Mouse (Mus musculus) forebrain, embryonic 10.5 days (tissue): ENCODE data around the gene Thumpd1. TPM values are rescaled to one million over a fixed set of nuclear protein-coding genes. Genes with fewer than 3 reads are reported as not detected.
"Not testable (repeated sequence)": the region's sequence is repeated elsewhere in the genome, so short reads cannot be mapped to it uniquely, and the experiment has no call there.

ENCODE experiments used
- DNase-seq: peaks from one replicate; pipeline ENCODE4 v3.0.0-alpha.2; 2017; ENCODE audit warnings: low spot score; ENCODE audit errors: extremely low spot score
- H3K27ac ChIP-seq: fragments of 300-500 bp; sonication (generic); 2 replicates; pipeline ENCODE4 v1.5.1; 2016; ENCODE audit warnings: mild to moderate bottlenecking
- H3K27me3 ChIP-seq: fragments of 300-500 bp; sonication (generic); 2 replicates; pipeline ENCODE4 v1.6.1; 2016; ENCODE audit warnings: mild to moderate bottlenecking; ENCODE audit not compliant: poor library complexity, severe bottlenecking
- H3K36me3 ChIP-seq: fragments of 300-500 bp; sonication (generic); replicated peaks from 2 replicates; pipeline ENCODE4 v1.6.1; 2016; ENCODE audit warnings: mild to moderate bottlenecking, moderate library complexity
- H3K4me1 ChIP-seq: fragments of 300-500 bp; sonication (generic); 2 replicates; pipeline ENCODE4 v1.6.1; 2016
- H3K4me3 ChIP-seq: fragments of 300-500 bp; sonication (generic); 2 replicates; pipeline ENCODE4 v1.5.1; 2016; ENCODE audit warnings: mild to moderate bottlenecking, moderate library complexity
- H3K9me3 ChIP-seq: fragments of 300-500 bp; sonication (generic); 2 replicates; pipeline ENCODE4 v1.6.1; 2016; ENCODE audit warnings: mild to moderate bottlenecking, moderate library complexity
- WGBS: fragments of 180-500 bp; shearing (Covaris S2); methylation state at CpG from one replicate; pipeline ENCODE4 v1.1.7; 2016; 5-methylcytosine and 5-hydroxymethylcytosine counted together
- polyA plus RNA-seq: library from polyadenylated mRNA; unstranded; fragments of >200 nt; fragmentation: Nextera tagmentation; extraction: Ambion mirVana; gene quantifications from 2 replicates; pipeline ENCODE4 v1.2.1, GENCODE M21; 2016

Gene Thumpd1
- polyA plus RNA-seq, 1 experiment from 2014 or later, result 101 TPM

- WGBS, result 83% methylated on average over 4 of the region's 4 CpGs
- H3K4me3 ChIP-seq, H3K36me3 ChIP-seq, H3K4me1 ChIP-seq, DNase-seq, H3K27me3 ChIP-seq, H3K27ac ChIP-seq: not testable (repeated sequence)
- peaks cover 23% of the 10 kb centered on the region for H3K9me3 ChIP-seq
Measured at GRCm38 (mm10) chr7:119731262-119731661, 10.7 kb upstream of the Thumpd1 start.

- WGBS, result 99% methylated on average over 2 of the region's 2 CpGs
- peaks cover 20% of the 10 kb centered on the region for H3K9me3 ChIP-seq
- H3K27me3 ChIP-seq, result no peaks in the 10 kb centered on the region
- no peak overlapping the region for H3K27ac ChIP-seq
- H3K36me3 ChIP-seq, result no peaks in the 10 kb centered on the region
- no peaks in the 10 kb centered on the region for H3K4me1 ChIP-seq
- no peak for DNase-seq
- no peak overlapping the region for H3K4me3 ChIP-seq
Measured at GRCm38 (mm10) chr7:119727621-119728020, 7.0 kb upstream of the Thumpd1 start.

- WGBS, result 15% methylated on average over 8 of the region's 8 CpGs
- Histone ChIP-seq H3K27me3 (no peaks in the 10 kb centered on the region), H3K4me1 (peaks cover 13% of the 10 kb centered on the region), H3K27ac (peak overlapping the region; percentile 92), H3K9me3 (no peaks in the 10 kb centered on the region), H3K4me3 (peak overlapping the region; percentile 88), H3K36me3 (peaks cover 33% of the 10 kb centered on the region)
- no peak for DNase-seq
Measured at GRCm38 (mm10) chr7:119720947-119721310, 331 bp upstream of the Thumpd1 start.

- Histone ChIP-seq H3K27me3 (no peaks in the 10 kb centered on the region), H3K27ac (no peak overlapping the region), H3K4me1 (peaks cover 1% of the 10 kb centered on the region; the same call in 1 of the 2 replicates), H3K4me3 (no peak overlapping the region), H3K9me3 (no peaks in the 10 kb centered on the region), H3K36me3 (peaks cover 46% of the 10 kb centered on the region)
- DNase-seq, result no peak
- 93% methylated on average over 7 of the region's 7 CpGs for WGBS
Measured at GRCm38 (mm10) chr7:119714111-119714510, 6.5 kb downstream of the Thumpd1 start.

GRCm38 (mm10) chr7:119694926-119695325 is 25.7 kb downstream of the Thumpd1 start:
- Histone ChIP-seq H3K27ac (no peak overlapping the region), H3K4me3 (no peak overlapping the region), H3K36me3 (no peaks in the 10 kb centered on the region), H3K9me3 (no peaks in the 10 kb centered on the region), H3K4me1 (no peaks in the 10 kb centered on the region), H3K27me3 (no peaks in the 10 kb centered on the region)
- DNase-seq, result no peak
- 100% methylated on average over 1 of the region's 1 CpGs for WGBS

- Histone ChIP-seq H3K9me3 (no peaks in the 10 kb centered on the region), H3K27me3 (no peaks in the 10 kb centered on the region), H3K4me1 (no peaks in the 10 kb centered on the region), H3K36me3 (no peaks in the 10 kb centered on the region), H3K27ac (no peak overlapping the region), H3K4me3 (no peak overlapping the region)
- WGBS, result 88% methylated on average over 4 of the region's 4 CpGs
- DNase-seq, result no peak
Measured at GRCm38 (mm10) chr7:119692302-119692701, 28.3 kb downstream of the Thumpd1 start.

- DNase-seq, result no peak
- H3K4me1 ChIP-seq, result no peaks in the 10 kb centered on the region
- no peaks in the 10 kb centered on the region for H3K9me3 ChIP-seq
- no peak within 1 kb of the TSS for H3K27ac ChIP-seq
- no peaks in the 10 kb centered on the region for H3K36me3 ChIP-seq
- no peaks in the 10 kb centered on the region for H3K27me3 ChIP-seq
- 88% methylated on average over 5 of the region's 5 CpGs for WGBS
- no peak within 1 kb of the TSS for H3K4me3 ChIP-seq
Measured at GRCm38 (mm10) chr7:119689726-119690125, 30.9 kb downstream of the Thumpd1 start, which contains the start of gene Acsm4. Gene Acsm4 (plus strand): TSS chr7:119690026.

GRCm38 (mm10) chr7:119682699-119683098 is 37.9 kb downstream of the Thumpd1 start:
- 77% methylated on average over 4 of the region's 4 CpGs for WGBS
- H3K36me3 ChIP-seq, result no peaks in the 10 kb centered on the region
- H3K4me3 ChIP-seq, result no peak overlapping the region
- no peaks in the 10 kb centered on the region for H3K4me1 ChIP-seq
- no peaks in the 10 kb centered on the region for H3K9me3 ChIP-seq
- H3K27me3 ChIP-seq, result no peaks in the 10 kb centered on the region
- DNase-seq, result no peak
- no peak overlapping the region for H3K27ac ChIP-seq

- H3K9me3 ChIP-seq, result no peaks in the 10 kb centered on the region
- 78% methylated on average over 8 of the region's 8 CpGs for WGBS
- H3K4me3 ChIP-seq, result no peak overlapping the region
- H3K36me3 ChIP-seq, result no peaks in the 10 kb centered on the region
- DNase-seq, result no peak
- H3K27ac ChIP-seq, result no peak overlapping the region
- H3K27me3 ChIP-seq, result no peaks in the 10 kb centered on the region
- H3K4me1 ChIP-seq, result no peaks in the 10 kb centered on the region
Measured at GRCm38 (mm10) chr7:119680107-119680506, 40.5 kb downstream of the Thumpd1 start.

GRCm38 (mm10) chr7:119673465-119673864 is 47.1 kb downstream of the Thumpd1 start:
- Histone ChIP-seq H3K4me1 (peaks cover 3% of the 10 kb centered on the region; the same call in 1 of the 2 replicates), H3K4me3 (no peak overlapping the region), H3K36me3 (no peaks in the 10 kb centered on the region), H3K27me3 (no peaks in the 10 kb centered on the region), H3K27ac (no peak overlapping the region), H3K9me3 (no peaks in the 10 kb centered on the region)
- DNase-seq, result peak; percentile 53
- 21% methylated on average over 6 of the region's 6 CpGs for WGBS

GRCm38 (mm10) chr7:119670925-119671324 is 49.7 kb downstream of the Thumpd1 start:
- 48% methylated on average over 6 of the region's 6 CpGs for WGBS
- no peaks in the 10 kb centered on the region for H3K36me3 ChIP-seq
- no peaks in the 10 kb centered on the region for H3K27me3 ChIP-seq
- no peaks in the 10 kb centered on the region for H3K9me3 ChIP-seq
- no peak overlapping the region for H3K4me3 ChIP-seq
- no peak overlapping the region for H3K27ac ChIP-seq
- H3K4me1 ChIP-seq, result peaks cover 3% of the 10 kb centered on the region; the same call in 1 of the 2 replicates
- no peak for DNase-seq

- peaks cover 3% of the 10 kb centered on the region; the same call in 1 of the 2 replicates for H3K4me1 ChIP-seq
- H3K27ac ChIP-seq, result no peak overlapping the region
- H3K27me3 ChIP-seq, result no peaks in the 10 kb centered on the region
- no peaks in the 10 kb centered on the region for H3K9me3 ChIP-seq
- no peak overlapping the region for H3K4me3 ChIP-seq
- WGBS, result 86% methylated on average over 5 of the region's 5 CpGs
- H3K36me3 ChIP-seq, result no peaks in the 10 kb centered on the region
- DNase-seq, result no peak
Measured at GRCm38 (mm10) chr7:119670395-119670794, 50.2 kb downstream of the Thumpd1 start.

- no peaks in the 10 kb centered on the region for H3K4me1 ChIP-seq
- H3K27ac ChIP-seq, result no peak overlapping the region
- no peaks in the 10 kb centered on the region for H3K9me3 ChIP-seq
- DNase-seq, result no peak
- H3K36me3 ChIP-seq, result no peaks in the 10 kb centered on the region
- no peak overlapping the region for H3K4me3 ChIP-seq
- no peaks in the 10 kb centered on the region for H3K27me3 ChIP-seq
- WGBS, result 90% methylated on average over 3 of the region's 3 CpGs
Measured at GRCm38 (mm10) chr7:119667893-119668292, 52.7 kb downstream of the Thumpd1 start.
